Mouse (Mus musculus) heart, embryonic 11.5 days (tissue): ENCODE measurements at regions not wholly inside any gene's neighbourhood (a gene's known extent, or its start where the extent isn't known, plus 50 kb on each side); places are given as distances from the start of the nearest gene placed in this dataset.

Experiments
- ATAC-seq: fragments of 200-750 bp; cut with Nextera tagmentation; replicated peaks from 2 replicates; pipeline ENCODE4 v1.8.0; 2017; ENCODE audit warnings: moderate library complexity; ENCODE audit not compliant: insufficient number of reproducible peaks, low FRiP score, low TSS enrichment
- H3K27ac ChIP-seq: fragments of 300-500 bp; sonication (generic); 2 replicates; pipeline ENCODE4 v1.5.1; 2014; ENCODE audit warnings: mild to moderate bottlenecking, low read depth, low read length
- H3K27me3 ChIP-seq: fragments of 300-500 bp; sonication (generic); 2 replicates; pipeline ENCODE4 v1.6.1; 2014; ENCODE audit warnings: mild to moderate bottlenecking, low read length, mixed read lengths; ENCODE audit not compliant: control insufficient read depth, insufficient read depth
- H3K36me3 ChIP-seq: fragments of 300-500 bp; sonication (generic); 2 replicates; pipeline ENCODE4 v1.6.1; 2014; ENCODE audit warnings: mild to moderate bottlenecking, low read length, moderate library complexity, mixed read lengths; ENCODE audit not compliant: control insufficient read depth, insufficient read depth
- H3K4me1 ChIP-seq: fragments of 300-500 bp; sonication (generic); 2 replicates; pipeline ENCODE4 v1.6.1; 2014; ENCODE audit warnings: low read length; ENCODE audit not compliant: control insufficient read depth, insufficient read depth
- H3K4me2 ChIP-seq: fragments of 300-500 bp; sonication (generic); 2 replicates; pipeline ENCODE4 v1.6.1; 2014; ENCODE audit warnings: mild to moderate bottlenecking, moderate library complexity
- H3K4me3 ChIP-seq: fragments of 300-500 bp; sonication (generic); 2 replicates; pipeline ENCODE4 v1.5.1; 2014; ENCODE audit warnings: low read depth, low read length
- H3K9ac ChIP-seq: fragments of 300-500 bp; sonication (generic); 2 replicates; pipeline ENCODE4 v1.6.1; 2014; ENCODE audit warnings: mild to moderate bottlenecking, low read depth, low read length, moderate library complexity
- H3K9me3 ChIP-seq: fragments of 300-500 bp; sonication (generic); replicated peaks from 2 replicates; pipeline ENCODE4 v1.6.1; 2016; ENCODE audit warnings: low read length; ENCODE audit not compliant: control insufficient read depth
- WGBS: fragments of 180-500 bp; shearing (Covaris S2); extraction: QIAGEN DNeasy Blood & Tissue Kit; methylation state at CpG from one replicate; pipeline ENCODE4 v1.1.7; 2014; ENCODE audit not compliant: insufficient replicate concordance; 5-methylcytosine and 5-hydroxymethylcytosine counted together

- Histone ChIP-seq H3K4me1 (no peaks in the 10 kb centered on the region), H3K27ac (no peak overlapping the region), H3K36me3 (no peaks in the 10 kb centered on the region), H3K4me2 (no peak overlapping the region), H3K4me3 (no peak overlapping the region), H3K27me3 (no peaks in the 10 kb centered on the region), H3K9ac (no peak overlapping the region), H3K9me3 (no peaks in the 10 kb centered on the region)
- 83% methylated on average over 4 of the region's 4 CpGs for WGBS
- ATAC-seq = no peak
Measured at GRCm38 (mm10) chr12:25790956-25791355, 624.1 kb downstream of the Rnf144a start.

GRCm38 (mm10) chr12:25785646-25786606, 629.1 kb downstream of the Rnf144a start:
- Histone ChIP-seq H3K9me3 (no peaks in the 10 kb centered on the region), H3K9ac (no peak overlapping the region), H3K4me1 (no peaks in the 10 kb centered on the region), H3K27me3 (no peaks in the 10 kb centered on the region), H3K4me2 (no peak overlapping the region), H3K27ac (no peak overlapping the region), H3K4me3 (no peak overlapping the region), H3K36me3 (no peaks in the 10 kb centered on the region)
- WGBS = 71% methylated on average over 18 of the region's 18 CpGs
- ATAC-seq = no peak

DNA sequence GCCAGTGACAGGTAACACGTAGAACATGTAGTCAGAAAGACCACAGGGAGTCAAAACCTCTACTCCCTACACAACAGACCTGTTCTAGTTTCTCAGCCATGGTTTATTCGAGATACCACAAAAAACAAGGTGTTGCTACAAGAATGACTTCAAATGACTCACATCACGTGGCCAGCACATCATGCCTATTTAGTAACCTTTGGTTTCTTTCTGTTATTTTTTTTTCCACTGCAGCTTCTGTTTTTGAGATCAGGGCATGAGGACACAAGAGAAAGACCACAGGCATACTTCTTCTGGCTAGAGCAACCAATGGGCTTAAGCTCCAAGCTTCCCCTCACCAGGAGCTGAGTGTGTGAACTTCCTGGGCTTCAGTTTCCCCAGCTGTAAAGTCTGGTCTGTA, 630.7 kb downstream of the Rnf144a start:
- Histone ChIP-seq H3K27me3 (no peaks in the 10 kb centered on the region), H3K9ac (no peak overlapping the region), H3K36me3 (no peaks in the 10 kb centered on the region), H3K4me1 (no peaks in the 10 kb centered on the region), H3K27ac (no peak overlapping the region), H3K4me2 (no peak overlapping the region), H3K4me3 (no peak overlapping the region), H3K9me3 (no peaks in the 10 kb centered on the region)
- ATAC-seq = no peak
- 78% methylated on average over 3 of the region's 3 CpGs for WGBS

DNA sequence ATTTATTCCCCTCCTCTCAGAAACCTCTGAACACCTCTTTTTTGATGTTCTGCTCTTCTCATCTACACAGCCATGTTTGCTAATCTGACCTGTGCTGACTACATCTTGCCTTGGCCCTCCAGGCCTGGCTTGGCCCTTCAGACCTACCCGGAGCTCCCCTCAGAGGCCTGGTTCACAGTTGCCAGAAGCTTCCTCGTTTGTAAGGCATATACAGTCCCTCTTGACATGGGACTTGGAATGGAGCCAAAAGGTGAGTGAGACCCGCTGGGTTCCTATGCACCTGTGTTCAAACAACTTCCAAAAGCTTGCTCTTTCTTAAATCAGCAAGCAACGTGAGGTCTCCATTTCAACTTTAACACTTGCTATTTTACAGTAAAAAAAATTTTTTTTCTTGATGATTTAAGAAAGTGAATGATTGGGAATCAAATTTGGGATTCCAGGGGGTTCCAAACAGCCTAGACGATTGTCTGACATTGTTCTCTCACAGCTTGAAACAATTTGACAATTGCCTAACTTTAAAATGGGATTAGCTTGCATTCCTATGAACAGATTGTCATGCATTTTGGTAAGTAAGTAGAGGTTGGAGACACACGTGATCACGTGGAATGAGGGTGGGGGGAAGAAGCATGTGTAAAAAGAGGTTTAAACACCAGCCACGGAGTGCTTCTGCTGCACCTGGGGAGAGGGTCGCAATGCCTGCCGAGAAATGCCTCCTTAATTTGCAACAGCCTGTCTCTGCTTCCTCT, 631.9 kb downstream of the Rnf144a start:
- no peaks in the 10 kb centered on the region for H3K4me1 ChIP-seq
- no peaks in the 10 kb centered on the region for H3K36me3 ChIP-seq
- H3K4me2 ChIP-seq = no peak overlapping the region
- no peaks in the 10 kb centered on the region for H3K27me3 ChIP-seq
- H3K27ac ChIP-seq = no peak overlapping the region
- H3K9me3 ChIP-seq = no peaks in the 10 kb centered on the region
- WGBS = 47% methylated on average over 10 of the region's 10 CpGs
- H3K9ac ChIP-seq = no peak overlapping the region
- no peak for ATAC-seq
- H3K4me3 ChIP-seq = no peak overlapping the region

- Histone ChIP-seq H3K9ac (no peak overlapping the region), H3K4me3 (no peak overlapping the region), H3K27me3 (no peaks in the 10 kb centered on the region), H3K9me3 (no peaks in the 10 kb centered on the region), H3K36me3 (no peaks in the 10 kb centered on the region), H3K27ac (no peak overlapping the region), H3K4me1 (0 out of 2 replicates have a peak, but pooled peaks cover 3% of the 10 kb centered on the region), H3K4me2 (no peak overlapping the region)
- no peak for ATAC-seq
- WGBS = 77% methylated on average over 3 of the region's 3 CpGs
Measured at GRCm38 (mm10) chr12:25771856-25772255, 643.2 kb downstream of the Rnf144a start.

GRCm38 (mm10) chr12:25768644-25769043, 646.4 kb downstream of the Rnf144a start:
- 53% methylated on average over 5 of the region's 5 CpGs for WGBS
- H3K4me1 ChIP-seq = 0 out of 2 replicates have a peak, but pooled peaks cover 3% of the 10 kb centered on the region
- H3K27ac ChIP-seq = no peak overlapping the region
- no peak overlapping the region for H3K4me3 ChIP-seq
- H3K9me3 ChIP-seq = no peaks in the 10 kb centered on the region
- no peaks in the 10 kb centered on the region for H3K27me3 ChIP-seq
- ATAC-seq = no peak
- no peaks in the 10 kb centered on the region for H3K36me3 ChIP-seq
- no peak overlapping the region for H3K9ac ChIP-seq
- H3K4me2 ChIP-seq = no peak overlapping the region

- 89% methylated on average over 1 of the region's 1 CpGs for WGBS
- no peak overlapping the region for H3K9ac ChIP-seq
- no peak for ATAC-seq
- no peaks in the 10 kb centered on the region for H3K4me1 ChIP-seq
- no peaks in the 10 kb centered on the region for H3K9me3 ChIP-seq
- H3K27ac ChIP-seq = no peak overlapping the region
- no peak overlapping the region for H3K4me3 ChIP-seq
- H3K4me2 ChIP-seq = no peak overlapping the region
- H3K27me3 ChIP-seq = no peaks in the 10 kb centered on the region
- H3K36me3 ChIP-seq = no peaks in the 10 kb centered on the region
Measured at GRCm38 (mm10) chr12:25763061-25763460, 652.0 kb downstream of the Rnf144a start.

DNA sequence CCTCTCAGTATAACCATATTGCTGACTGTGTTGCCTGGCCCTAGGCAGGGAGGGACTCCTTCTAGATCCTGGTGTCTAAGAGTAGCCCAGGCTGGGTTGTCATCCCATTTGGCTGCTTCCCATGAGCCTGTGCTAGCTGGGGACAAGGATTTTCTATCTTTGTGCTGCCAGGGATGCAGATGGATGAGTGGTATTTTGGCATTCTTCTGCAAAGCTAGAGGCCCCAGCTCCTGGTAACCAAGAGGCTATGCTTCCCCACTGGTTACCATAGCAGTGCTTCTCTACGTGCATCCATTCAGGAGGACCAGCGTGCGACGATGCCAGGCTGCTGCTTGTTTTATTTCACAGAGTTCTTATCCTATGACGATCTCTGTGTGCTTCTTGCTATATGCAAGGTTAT, 658.0 kb downstream of the Rnf144a start:
- 85% methylated on average over 5 of the region's 5 CpGs for WGBS
- ATAC-seq = no peak
- no peak overlapping the region for H3K9ac ChIP-seq
- no peak overlapping the region for H3K4me3 ChIP-seq
- H3K27me3 ChIP-seq = no peaks in the 10 kb centered on the region
- H3K27ac ChIP-seq = no peak overlapping the region
- H3K36me3 ChIP-seq = no peaks in the 10 kb centered on the region
- no peaks in the 10 kb centered on the region for H3K4me1 ChIP-seq
- H3K4me2 ChIP-seq = no peak overlapping the region
- H3K9me3 ChIP-seq = no peaks in the 10 kb centered on the region
